Comparison of ENCODE assay signal across 17 mouse cellular contexts in the genomic region with DNA sequence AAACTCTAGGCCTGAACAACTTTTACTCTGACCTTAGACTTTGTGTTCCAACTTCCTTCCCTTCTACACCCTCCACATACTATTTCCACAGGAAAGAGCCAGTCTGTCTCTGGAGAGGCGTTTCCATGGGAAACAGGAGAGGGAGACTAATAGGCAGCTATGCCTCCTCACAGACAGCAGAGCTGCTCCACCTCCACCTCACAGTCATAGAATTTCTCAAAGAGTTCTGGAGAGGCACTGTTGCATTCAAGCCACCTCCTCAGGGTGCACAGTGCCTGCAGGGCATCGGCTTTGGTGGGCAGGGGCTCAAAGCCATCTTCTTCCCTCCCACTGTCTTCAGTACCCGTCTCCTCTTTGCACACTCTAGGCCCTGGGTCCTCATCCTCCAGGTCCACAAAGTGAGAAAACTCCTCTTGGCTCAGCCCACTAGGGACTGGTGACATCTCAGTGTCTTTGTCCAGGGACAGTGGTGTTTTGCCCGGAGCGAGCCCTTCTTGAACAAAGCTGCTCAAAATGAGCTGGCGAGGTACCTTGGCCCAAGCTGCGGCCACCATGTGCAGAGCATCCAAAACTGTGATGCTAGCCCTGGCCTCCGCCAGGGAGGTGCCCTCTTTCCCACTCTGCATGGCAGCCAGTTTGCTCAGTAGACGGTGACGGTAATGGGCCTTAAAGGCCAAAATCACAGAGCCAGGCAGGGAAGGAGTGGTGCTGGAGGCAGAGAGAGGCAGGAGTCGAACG. TPM values are rescaled to one million over a fixed set of nuclear protein-coding genes. Genes with fewer than 3 reads are reported as not detected.
DNase-seq lines count a peak whose midpoint lies in the region; ATAC-seq and TF ChIP-seq lines count a peak whose summit lies in the region.
"Had no signal": no experiment of that assay in that cellular context is flagged by ENCODE, and none has a peak within 500 bp of the region (broad histone marks: within the 10 kb centered on the region; RNA-seq: fewer than 3 reads in every experiment).

No protein-coding gene starts in this region.

- TF ChIP-seq EP300 in heart, postnatal 0 days (IDR thresholded peaks at IDR 0.05; ENCODE audit: low read depth) = 0 out of 2 replicates have a peak, but pooled peaks have one; percentile 36

- H3K9ac ChIP-seq in heart, postnatal 0 days (replicated peaks; ENCODE audit: low read depth, low read length) = no peak overlapping the region
- H3K9ac ChIP-seq in midbrain, embryonic 13.5 days (replicated peaks) = no peak overlapping the region; the same call in 1 of the 2 replicates
- no peak overlapping the region for H3K9ac ChIP-seq in midbrain, embryonic 15.5 days
- H3K9ac ChIP-seq: stomach, embryonic 15.5 days had no signal

- DNase-seq in gastrocnemius, adult 2 months = no peak
- no peak for DNase-seq in gastrocnemius, postnatal 14 days
- DNase-seq in heart, postnatal 0 days (ENCODE audit: low spot score) = peak; percentile 27
- DNase-seq in heart, postnatal 36 days = no peak
- no peak for DNase-seq in ovary, postnatal 14 days (ENCODE audit: low spot score)
- DNase-seq: adrenal gland, adult 8-10 months; B cell, adult 2 months; cerebellum, adult 8-10 months; gastrocnemius, postnatal 36 days; liver; lung, adult 2 months; lung, postnatal 4 days had no signal

- H3K27ac ChIP-seq in gastrocnemius, adult 2 months = peak overlapping the region; percentile 3; the same call in 1 of the 2 replicates
- H3K27ac ChIP-seq in heart, postnatal 0 days (ENCODE audit: low read depth) = 0 out of 2 replicates have a peak overlapping the region, but pooled peaks have one; percentile 22
- no peak overlapping the region for H3K27ac ChIP-seq in midbrain, embryonic 13.5 days
- no peak overlapping the region for H3K27ac ChIP-seq in midbrain, embryonic 15.5 days
- H3K27ac ChIP-seq: embryonic facial prominence, embryonic 13.5 days; stomach, embryonic 15.5 days had no signal

- H3K36me3 ChIP-seq in heart, postnatal 0 days (replicated peaks; ENCODE audit: control insufficient read depth, insufficient read depth, low read length) = peaks cover 8% of the 10 kb centered on the region
- peaks cover 27% of the 10 kb centered on the region for H3K36me3 ChIP-seq in midbrain, embryonic 13.5 days
- peaks cover 4% of the 10 kb centered on the region; the same call in 1 of the 2 replicates for H3K36me3 ChIP-seq in midbrain, embryonic 15.5 days (replicated peaks)

- WGBS in heart, postnatal 0 days = 89% methylated on average over 12 of the region's 12 CpGs
- whole genome bisulfite sequencing in midbrain, embryonic 13.5 days = 92% methylated on average over 12 of the region's 12 CpGs
- WGBS in midbrain, embryonic 15.5 days = 93% methylated on average over 12 of the region's 12 CpGs

- no peaks in the 10 kb centered on the region for H3K27me3 ChIP-seq in heart, postnatal 0 days (ENCODE audit: control insufficient read depth, insufficient read depth, low read length)
- no peaks in the 10 kb centered on the region for H3K27me3 ChIP-seq in midbrain, embryonic 13.5 days
- no peaks in the 10 kb centered on the region for H3K27me3 ChIP-seq in midbrain, embryonic 15.5 days (replicated peaks)
- H3K27me3 ChIP-seq: embryonic facial prominence, embryonic 13.5 days; stomach, embryonic 15.5 days had no signal

- H3K9me3 ChIP-seq in heart, postnatal 0 days (replicated peaks; ENCODE audit: control insufficient read depth, low read length) = no peaks in the 10 kb centered on the region
- no peaks in the 10 kb centered on the region for H3K9me3 ChIP-seq in midbrain, embryonic 13.5 days
- no peaks in the 10 kb centered on the region for H3K9me3 ChIP-seq in midbrain, embryonic 15.5 days
- H3K9me3 ChIP-seq: embryonic facial prominence, embryonic 13.5 days; stomach, embryonic 15.5 days had no signal

- no peak for ATAC-seq in heart, postnatal 0 days (ENCODE audit: insufficient read depth, low read depth)
- ATAC-seq in midbrain, embryonic 13.5 days = no peak
- no peak for ATAC-seq in midbrain, embryonic 15.5 days (replicated peaks)

- H3K4me2 ChIP-seq in heart, postnatal 0 days (ENCODE audit: low read depth, low read length) = no peak overlapping the region
- peak overlapping the region; percentile 84; the same call in 1 of the 2 replicates for H3K4me2 ChIP-seq in midbrain, embryonic 13.5 days (replicated peaks)
- H3K4me2 ChIP-seq in midbrain, embryonic 15.5 days = no peak overlapping the region
- H3K4me2 ChIP-seq: midbrain, embryonic 11.5 days; stomach, embryonic 15.5 days had no signal

- no peak overlapping the region for H3K4me3 ChIP-seq in gastrocnemius, adult 2 months
- no peak overlapping the region for H3K4me3 ChIP-seq in heart, postnatal 0 days (ENCODE audit: low read depth, low read length)
- H3K4me3 ChIP-seq in midbrain, embryonic 13.5 days (replicated peaks) = no peak overlapping the region
- H3K4me3 ChIP-seq in midbrain, embryonic 15.5 days = no peak overlapping the region
- H3K4me3 ChIP-seq: embryonic facial prominence, embryonic 13.5 days; stomach, embryonic 15.5 days had no signal

- intact Hi-C loops in gastrocnemius, adult 2 months (cut with DNase I) = no loop called here
- intact Hi-C loops in gastrocnemius, postnatal 14 days (cut with DNase I; ENCODE audit: low total_unique reads) = no loop called here
- intact Hi-C loops in heart, postnatal 36 days (cut with DNase I) = no loop called here

- TF ChIP-seq CTCF in gastrocnemius, adult 2 months (IDR thresholded peaks at IDR 0.05) = no peak
- TF ChIP-seq CTCF in heart, postnatal 0 days (IDR thresholded peaks at IDR 0.05; ENCODE audit: low read depth) = no peak

- H3K4me1 ChIP-seq in heart, postnatal 0 days (ENCODE audit: control insufficient read depth, insufficient read depth) = no peaks in the 10 kb centered on the region
- peaks cover 36% of the 10 kb centered on the region for H3K4me1 ChIP-seq in midbrain, embryonic 13.5 days (replicated peaks)
- peaks cover 26% of the 10 kb centered on the region for H3K4me1 ChIP-seq in midbrain, embryonic 15.5 days

RNA-seq across cellular contexts. Expression of a gene that starts 2.3 kb away (rescaled TPM):
- under 1 TPM; 0.10 to 0.20 TPM for total RNA-seq in gastrocnemius, adult 2 months (2021)
- total RNA-seq in gastrocnemius, postnatal 14 days (2021) = under 1 TPM; 0.42 to 0.66 TPM
- total RNA-seq in heart, postnatal 0 days (2014; rRNA removed; ENCODE audit: low replicate concordance) = 0.81 and 3.3 TPM in 2 replicates
- polyA plus RNA-seq in heart, postnatal 0 days (2015; fragmentation: Nextera tagmentation; extraction: Ambion mirVana) = 0.85 and 0.91 TPM in 2 replicates
- under 1 TPM; 0.57 to 0.64 TPM for total RNA-seq in heart, postnatal 36 days (2021)
- polyA plus RNA-seq in midbrain, embryonic 13.5 days (2015; fragmentation: Nextera tagmentation; extraction: Ambion mirVana) = 16.4 and 16.9 TPM in 2 replicates
- 13.8 and 16.4 TPM in 2 replicates for polyA plus RNA-seq in midbrain, embryonic 15.5 days (2015; fragmentation: Nextera tagmentation; extraction: Ambion mirVana)

RNA-seq across cellular contexts. Expression of a gene that starts 14.1 kb away (rescaled TPM):
- under 1 TPM; 0.79 to 0.84 TPM for total RNA-seq in gastrocnemius, adult 2 months (2021)
- total RNA-seq in gastrocnemius, postnatal 14 days (2021) = 1 to 10 TPM; 2.1 to 2.3 TPM
- total RNA-seq in heart, postnatal 0 days (2014; rRNA removed; ENCODE audit: low replicate concordance) = 3.1 and 4.8 TPM in 2 replicates
- polyA plus RNA-seq in heart, postnatal 0 days (2015; fragmentation: Nextera tagmentation; extraction: Ambion mirVana) = 2.8 and 2.9 TPM in 2 replicates
- total RNA-seq in heart, postnatal 36 days (2021) = 1 to 10 TPM; 3.4 to 4.2 TPM
- polyA plus RNA-seq in midbrain, embryonic 13.5 days (2015; fragmentation: Nextera tagmentation; extraction: Ambion mirVana) = 1.4 and 2.0 TPM in 2 replicates
- polyA plus RNA-seq in midbrain, embryonic 15.5 days (2015; fragmentation: Nextera tagmentation; extraction: Ambion mirVana) = 2.0 and 2.9 TPM in 2 replicates

RNA-seq across cellular contexts. Expression of a gene that starts 16.6 kb away (rescaled TPM):
- 1 to 10 TPM; 3.4 to 4.0 TPM for total RNA-seq in gastrocnemius, adult 2 months (2021)
- total RNA-seq in gastrocnemius, postnatal 14 days (2021) = 1 to 10 TPM; 7.1 to 7.7 TPM
- total RNA-seq in heart, postnatal 0 days (2014; rRNA removed; ENCODE audit: low replicate concordance) = 29.1 and 53.8 TPM in 2 replicates
- polyA plus RNA-seq in heart, postnatal 0 days (2015; fragmentation: Nextera tagmentation; extraction: Ambion mirVana) = 12.8 and 14.9 TPM in 2 replicates
- total RNA-seq in heart, postnatal 36 days (2021) = 10 to 100 TPM; 11.4 to 11.7 TPM
- 16.8 and 19.0 TPM in 2 replicates for polyA plus RNA-seq in midbrain, embryonic 13.5 days (2015; fragmentation: Nextera tagmentation; extraction: Ambion mirVana)
- 16.1 and 19.2 TPM in 2 replicates for polyA plus RNA-seq in midbrain, embryonic 15.5 days (2015; fragmentation: Nextera tagmentation; extraction: Ambion mirVana)

RNA-seq across cellular contexts. Expression of a gene that starts 21.1 kb away (rescaled TPM):
- total RNA-seq in gastrocnemius, adult 2 months (2021) = 10 to 100 TPM; 87.8 to 88.4 TPM
- 10 to 100 TPM; 71.9 to 78.2 TPM for total RNA-seq in gastrocnemius, postnatal 14 days (2021)
- 57.8 and 91.8 TPM in 2 replicates for total RNA-seq in heart, postnatal 0 days (2014; rRNA removed; ENCODE audit: low replicate concordance)
- 60.5 and 61.4 TPM in 2 replicates for polyA plus RNA-seq in heart, postnatal 0 days (2015; fragmentation: Nextera tagmentation; extraction: Ambion mirVana)
- 10 to 100 TPM; 75.8 to 96.2 TPM for total RNA-seq in heart, postnatal 36 days (2021)
- polyA plus RNA-seq in midbrain, embryonic 13.5 days (2015; fragmentation: Nextera tagmentation; extraction: Ambion mirVana) = 157 and 158 TPM in 2 replicates
- polyA plus RNA-seq in midbrain, embryonic 15.5 days (2015; fragmentation: Nextera tagmentation; extraction: Ambion mirVana) = 122 and 130 TPM in 2 replicates

RNA-seq across cellular contexts. Expression of a gene that starts 32.9 kb away (rescaled TPM):
- 10 to 100 TPM in 1 of 2 experiments, 1 to 10 TPM in 1; 8.2 to 14.3 TPM for total RNA-seq in gastrocnemius, adult 2 months (2021)
- total RNA-seq in gastrocnemius, postnatal 14 days (2021) = 10 to 100 TPM; 14.4 to 18.3 TPM
- total RNA-seq in heart, postnatal 0 days (2014; rRNA removed; ENCODE audit: low replicate concordance) = 15.7 and 17.4 TPM in 2 replicates
- polyA plus RNA-seq in heart, postnatal 0 days (2015; fragmentation: Nextera tagmentation; extraction: Ambion mirVana) = 8.8 and 9.5 TPM in 2 replicates
- total RNA-seq in heart, postnatal 36 days (2021) = 1 to 10 TPM; 9.3 to 9.5 TPM
- 7.5 and 7.8 TPM in 2 replicates for polyA plus RNA-seq in midbrain, embryonic 13.5 days (2015; fragmentation: Nextera tagmentation; extraction: Ambion mirVana)
- 16.3 and 16.7 TPM in 2 replicates for polyA plus RNA-seq in midbrain, embryonic 15.5 days (2015; fragmentation: Nextera tagmentation; extraction: Ambion mirVana)

Comparison
In these comparisons a context has a peak if more than half of its experiments do, and no peak if none do; other contexts are left out.
1. H3K27ac ChIP-seq: peak in gastrocnemius, adult 2 months (single experiment) and heart, postnatal 0 days (single experiment); none in midbrain, embryonic 13.5 days (single experiment) and midbrain, embryonic 15.5 days (single experiment).